Mouse (Mus musculus): ENCODE results near the gene Glb1l2. TPM values are rescaled to one million over a fixed set of nuclear protein-coding genes. Genes with fewer than 3 reads are reported as not detected.

The Glb1l2 gene
- polyA plus RNA-seq (2012; ENCODE audit: insufficient read depth, low replicate concordance), result not detected in 2 replicates

- Histone ChIP-seq H3K27me3 (replicated peaks) (peaks cover 8% of the 10 kb centered on the region), H3K4me3 (replicated peaks) (peak within 1 kb of the TSS; percentile 73), H3K36me3 (replicated peaks; ENCODE audit: low read length) (no peaks in the 10 kb centered on the region), H3K9me3 (peaks cover 3% of the 10 kb centered on the region; the same call in 1 of the 2 replicates), H3K4me1 (peaks cover 8% of the 10 kb centered on the region)
- TF ChIP-seq FLI1 (IDR thresholded peaks at IDR 0.05; ENCODE audit: low read length) (no peak), GATA1 (IDR thresholded peaks at IDR 0.05; ENCODE audit: borderline replicate concordance, low read length) (no peak)
These were observed at the start of gene Glb1l2 for GRCm38 (mm10) chr9:26805935-26806666. Glb1l2 (minus strand) TSS chr9:26806468.

GRCm38 (mm10) chr9:26831089-26831488, 24.8 kb upstream of the Glb1l2 start:
- Histone ChIP-seq H3K4me3 (replicated peaks) (no peak overlapping the region), H3K27me3 (replicated peaks) (no peaks in the 10 kb centered on the region), H3K4me1 (no peaks in the 10 kb centered on the region), H3K9me3 (no peaks in the 10 kb centered on the region), H3K36me3 (replicated peaks; ENCODE audit: low read length) (no peaks in the 10 kb centered on the region)
- TF ChIP-seq GATA1 (IDR thresholded peaks at IDR 0.05; ENCODE audit: borderline replicate concordance, low read length) (no peak), FLI1 (IDR thresholded peaks at IDR 0.05; ENCODE audit: low read length) (no peak)

GRCm38 (mm10) chr9:26819942-26820341, 13.7 kb upstream of the Glb1l2 start:
- Histone ChIP-seq H3K4me1 (no peaks in the 10 kb centered on the region), H3K9me3 (no peaks in the 10 kb centered on the region), H3K36me3 (replicated peaks; ENCODE audit: low read length) (no peaks in the 10 kb centered on the region), H3K27me3 (replicated peaks) (no peaks in the 10 kb centered on the region), H3K4me3 (replicated peaks) (no peak overlapping the region)
- no peak for TF ChIP-seq GATA1 (IDR thresholded peaks at IDR 0.05; ENCODE audit: borderline replicate concordance, low read length)
- TF ChIP-seq FLI1 (IDR thresholded peaks at IDR 0.05; ENCODE audit: low read length), result no peak

DNA sequence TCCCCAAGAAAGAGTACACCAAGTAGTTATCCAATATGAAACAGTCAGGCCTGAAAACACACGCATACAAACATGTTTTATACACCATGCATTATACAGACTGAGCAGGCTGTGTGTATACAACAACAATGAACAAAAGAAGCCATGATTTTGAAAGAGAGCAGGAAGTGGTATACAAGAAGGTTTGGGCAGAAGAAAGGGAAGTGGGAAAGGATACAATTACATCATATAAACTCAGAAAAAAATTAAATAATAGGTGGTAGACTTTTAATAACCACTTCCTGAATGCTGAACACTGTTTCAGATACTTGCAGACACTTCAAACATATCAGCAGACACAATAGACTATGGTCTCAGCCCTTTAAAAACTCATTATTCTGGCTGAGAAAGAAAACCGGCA, 2.5 kb upstream of the Glb1l2 start:
- no peak overlapping the region for H3K4me3 ChIP-seq (replicated peaks)
- H3K36me3 ChIP-seq (replicated peaks; ENCODE audit: low read length), result no peaks in the 10 kb centered on the region
- H3K27me3 ChIP-seq (replicated peaks), result peaks cover 8% of the 10 kb centered on the region
- TF ChIP-seq GATA1 (IDR thresholded peaks at IDR 0.05; ENCODE audit: borderline replicate concordance, low read length) (no peak), FLI1 (IDR thresholded peaks at IDR 0.05; ENCODE audit: low read length) (no peak)
- H3K4me1 ChIP-seq, result peaks cover 8% of the 10 kb centered on the region
- peaks cover 3% of the 10 kb centered on the region; the same call in 1 of the 2 replicates for H3K9me3 ChIP-seq

- peaks cover 8% of the 10 kb centered on the region for H3K4me1 ChIP-seq
These were observed 1.9 kb downstream of the Glb1l2 start for GRCm38 (mm10) chr9:26804321-26804720.

DNA sequence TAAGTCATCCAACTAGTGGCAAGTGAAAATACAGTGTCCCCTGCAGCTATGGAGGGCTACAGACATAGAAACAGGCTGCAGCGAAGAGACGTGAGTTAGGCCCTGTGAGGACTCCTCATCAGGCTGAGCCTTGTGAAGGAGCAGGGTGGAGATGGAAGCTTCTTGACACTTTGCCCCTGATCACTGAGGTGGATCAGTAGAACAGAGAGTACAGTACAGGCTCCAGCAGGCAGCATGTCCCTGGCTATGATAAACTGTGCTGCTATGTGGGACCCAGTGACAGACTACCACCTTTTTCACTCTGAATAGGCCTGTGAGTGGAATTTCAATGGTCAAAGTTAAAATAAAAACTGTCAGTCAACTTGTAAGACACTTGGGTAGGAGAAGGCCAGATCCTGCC, 5.9 kb downstream of the Glb1l2 start:
- Histone ChIP-seq H3K4me1 (no peaks in the 10 kb centered on the region), H3K9me3 (no peaks in the 10 kb centered on the region), H3K27me3 (replicated peaks) (peaks cover 3% of the 10 kb centered on the region), H3K4me3 (replicated peaks) (no peak overlapping the region), H3K36me3 (replicated peaks; ENCODE audit: low read length) (no peaks in the 10 kb centered on the region)
- TF ChIP-seq FLI1 (IDR thresholded peaks at IDR 0.05; ENCODE audit: low read length), result no peak
- TF ChIP-seq GATA1 (IDR thresholded peaks at IDR 0.05; ENCODE audit: borderline replicate concordance, low read length), result no peak

More at GRCm38 (mm10) chr9:26804321-26804720, 1.9 kb downstream of the Glb1l2 start:
- TF ChIP-seq FLI1 (IDR thresholded peaks at IDR 0.05; ENCODE audit: low read length), result no peak
- no peak for TF ChIP-seq GATA1 (IDR thresholded peaks at IDR 0.05; ENCODE audit: borderline replicate concordance, low read length)
- Histone ChIP-seq H3K9me3 (peaks cover 3% of the 10 kb centered on the region; the same call in 1 of the 2 replicates), H3K27me3 (replicated peaks) (peaks cover 8% of the 10 kb centered on the region), H3K4me3 (replicated peaks) (no peak overlapping the region), H3K36me3 (replicated peaks; ENCODE audit: low read length) (no peaks in the 10 kb centered on the region)

DNA sequence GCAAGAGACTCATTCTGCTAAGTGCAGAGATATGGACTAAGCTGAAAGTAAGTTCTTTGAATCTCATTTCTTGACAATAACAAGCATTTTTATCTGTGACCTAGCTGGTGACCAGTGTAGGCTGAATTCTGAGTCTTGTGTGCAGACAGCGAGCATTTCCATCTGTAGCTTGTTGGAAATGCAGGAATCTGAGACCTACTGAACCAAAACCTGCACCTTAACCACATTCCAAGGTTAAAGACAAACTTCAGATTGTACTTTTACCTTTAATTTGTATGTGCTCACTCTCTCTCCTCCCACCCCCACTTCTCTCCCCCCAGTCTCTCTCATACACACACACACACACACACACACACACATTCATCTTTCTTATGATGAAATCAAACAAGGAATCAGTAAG, 7.5 kb downstream of the Glb1l2 start:
- no peaks in the 10 kb centered on the region for H3K9me3 ChIP-seq
- no peaks in the 10 kb centered on the region for H3K36me3 ChIP-seq (replicated peaks; ENCODE audit: low read length)
- no peaks in the 10 kb centered on the region for H3K27me3 ChIP-seq (replicated peaks)
- TF ChIP-seq GATA1 (IDR thresholded peaks at IDR 0.05; ENCODE audit: borderline replicate concordance, low read length), result no peak
- no peak for TF ChIP-seq FLI1 (IDR thresholded peaks at IDR 0.05; ENCODE audit: low read length)
- H3K4me3 ChIP-seq (replicated peaks), result no peak overlapping the region
- H3K4me1 ChIP-seq, result no peaks in the 10 kb centered on the region

DNA sequence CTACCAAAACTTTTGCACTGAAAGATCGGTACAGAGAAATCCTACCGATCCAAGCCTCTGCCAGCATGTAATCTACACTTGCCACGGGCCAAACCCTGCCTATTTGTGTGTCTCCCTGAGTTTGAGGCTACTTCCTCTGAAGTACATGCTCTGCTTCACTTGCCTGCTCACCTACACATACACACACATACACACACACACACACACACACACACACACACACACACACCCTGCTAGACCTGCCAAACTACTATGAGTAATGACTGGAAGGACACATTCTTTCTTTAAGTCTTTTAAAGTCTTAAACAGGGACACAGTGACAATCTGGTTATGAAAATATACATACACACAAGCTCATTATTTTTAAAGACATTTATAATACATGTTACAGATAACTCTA, 8.1 kb downstream of the Glb1l2 start:
- no peaks in the 10 kb centered on the region for H3K36me3 ChIP-seq (replicated peaks; ENCODE audit: low read length)
- H3K4me1 ChIP-seq, result no peaks in the 10 kb centered on the region
- no peak overlapping the region for H3K4me3 ChIP-seq (replicated peaks)
- TF ChIP-seq GATA1 (IDR thresholded peaks at IDR 0.05; ENCODE audit: borderline replicate concordance, low read length) (no peak), FLI1 (IDR thresholded peaks at IDR 0.05; ENCODE audit: low read length) (no peak)
- H3K27me3 ChIP-seq (replicated peaks), result no peaks in the 10 kb centered on the region
- H3K9me3 ChIP-seq, result no peaks in the 10 kb centered on the region

- no peaks in the 10 kb centered on the region for H3K4me1 ChIP-seq
- TF ChIP-seq GATA1 (IDR thresholded peaks at IDR 0.05; ENCODE audit: borderline replicate concordance, low read length), result no peak
- TF ChIP-seq FLI1 (IDR thresholded peaks at IDR 0.05; ENCODE audit: low read length), result no peak
- H3K36me3 ChIP-seq (replicated peaks; ENCODE audit: low read length), result no peaks in the 10 kb centered on the region
- 0 out of 2 replicates have a peak, but pooled peaks cover 5% of the 10 kb centered on the region for H3K9me3 ChIP-seq
- no peak overlapping the region for H3K4me3 ChIP-seq (replicated peaks)
- no peaks in the 10 kb centered on the region for H3K27me3 ChIP-seq (replicated peaks)
These were observed 13.4 kb downstream of the Glb1l2 start for GRCm38 (mm10) chr9:26792829-26793228.

DNA sequence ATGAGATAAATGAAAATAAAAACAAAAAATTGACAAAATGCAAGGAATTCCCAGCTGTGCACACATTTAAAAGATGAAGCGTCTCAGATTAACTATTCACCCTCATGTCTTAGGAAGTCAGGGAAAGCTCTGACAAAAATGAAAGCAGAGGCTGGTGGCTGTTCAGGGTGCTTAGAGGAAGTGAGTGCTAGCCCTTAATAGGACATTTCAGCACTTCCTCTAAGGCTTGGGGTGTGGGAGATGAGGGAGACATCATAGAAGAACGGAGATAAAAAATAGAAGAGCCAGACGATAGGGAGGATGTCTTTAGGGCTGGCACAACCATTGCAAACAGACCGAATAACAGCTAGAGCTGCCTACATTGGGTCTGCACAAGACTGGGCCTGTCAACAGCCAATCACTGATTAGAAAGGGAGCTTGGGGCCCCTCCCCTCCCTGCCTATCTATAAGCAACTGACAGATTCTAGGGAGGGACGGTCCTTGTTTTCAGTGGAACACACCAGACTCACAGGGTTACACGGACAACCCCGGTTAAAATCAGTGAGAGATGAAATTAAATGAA, 22.8 kb downstream of the Glb1l2 start:
- Histone ChIP-seq H3K4me3 (replicated peaks) (no peak overlapping the region), H3K4me1 (no peaks in the 10 kb centered on the region), H3K9me3 (no peaks in the 10 kb centered on the region), H3K36me3 (replicated peaks; ENCODE audit: low read length) (no peaks in the 10 kb centered on the region), H3K27me3 (replicated peaks) (no peaks in the 10 kb centered on the region)
- TF ChIP-seq GATA1 (IDR thresholded peaks at IDR 0.05; ENCODE audit: borderline replicate concordance, low read length) (no peak), FLI1 (IDR thresholded peaks at IDR 0.05; ENCODE audit: low read length) (no peak)
